Mouse (Mus musculus): ENCODE results near the gene Zfyve1.

GRCm38 (mm10) chr12:83560189-83560588 is 36.8 kb downstream of the Zfyve1 start:
- TF ChIP-seq CTCF (IDR thresholded peaks at IDR 0.05 in 2 of 3, conservative IDR thresholded peaks at IDR 0.05 in 1 of 3; ENCODE audit: control insufficient read depth in 1 of 3, insufficient read depth in 1 of 3, low read depth in 2 of 3, low read length in 3 of 3, poor library complexity in 1 of 3, severe bottlenecking in 1 of 3) = no peak
- TF ChIP-seq MEF2A (IDR thresholded peaks at IDR 0.05; ENCODE audit: extremely low read depth, insufficient replicate concordance, low read depth, low read length, poor library complexity, severe bottlenecking) = no peak
- TF ChIP-seq TCF12 (IDR thresholded peaks at IDR 0.05; ENCODE audit: low read depth, low read length) = no peak
- TF ChIP-seq ELF1 (IDR thresholded peaks at IDR 0.05; ENCODE audit: low read depth, low read length) = no peak
- TF ChIP-seq JUND (IDR thresholded peaks at IDR 0.05; ENCODE audit: low read depth, low read length) = no peak
- no peak for TF ChIP-seq POLR2A (IDR thresholded peaks at IDR 0.05; ENCODE audit: control insufficient read depth in 1 of 2, insufficient read depth in 1 of 2, low read depth in 1 of 2, low read length in 2 of 2, poor library complexity in 1 of 2)
- TF ChIP-seq EP300 (IDR thresholded peaks at IDR 0.05; ENCODE audit: low read depth in 1 of 2, low read length in 2 of 2) = no peak
- no peak for TF ChIP-seq TBP (IDR thresholded peaks at IDR 0.05; ENCODE audit: low read depth, low read length)
- TF ChIP-seq ZNF384 (IDR thresholded peaks at IDR 0.05; ENCODE audit: low read depth, low read length) = no peak
- no peak for TF ChIP-seq POLR2AphosphoS2 (IDR thresholded peaks at IDR 0.05; ENCODE audit: low read length)
- no peak for TF ChIP-seq ZKSCAN1 (IDR thresholded peaks at IDR 0.05; ENCODE audit: low read depth, low read length)
